In genomic region chr2:180320216-180320615, GRCm38 (mm10) we compare ENCODE assay signal across 26 mouse cellular contexts. TPM values are rescaled to one million over a fixed set of nuclear protein-coding genes. Genes with fewer than 3 reads are reported as not detected.
A peak's percentile ranks its signal among the peaks of the same experiment; 100 is the strongest.
DNase-seq lines count a peak whose midpoint lies in the region; ATAC-seq lines count a peak whose summit lies in the region.
"Had no signal": no experiment of that assay in that cellular context is flagged by ENCODE, and none has a peak within 500 bp of the region (broad histone marks: within the 10 kb centered on the region; RNA-seq: fewer than 3 reads in every experiment).

No protein-coding gene starts in this region.

- H3K36me3 ChIP-seq in heart, embryonic 10.5 days: peaks cover 11% of the 10 kb centered on the region
- no peaks in the 10 kb centered on the region for H3K36me3 ChIP-seq in liver, embryonic 12.5 days
- H3K36me3 ChIP-seq: forebrain, embryonic 12.5 days; hindbrain, embryonic 15.5 days; limb, embryonic 13.5 days; midbrain, embryonic 13.5 days; neural tube, embryonic 13.5 days had no signal

- peaks cover 77% of the 10 kb centered on the region for H3K4me1 ChIP-seq in heart, embryonic 10.5 days
- no peaks in the 10 kb centered on the region for H3K4me1 ChIP-seq in liver, embryonic 12.5 days
- H3K4me1 ChIP-seq: hindbrain, embryonic 15.5 days; neural tube, embryonic 13.5 days had no signal

- H3K27me3 ChIP-seq in heart, embryonic 10.5 days (ENCODE audit: insufficient read depth, poor library complexity, severe bottlenecking): no peaks in the 10 kb centered on the region
- 0 out of 2 replicates have a peak, but pooled peaks cover 6% of the 10 kb centered on the region for H3K27me3 ChIP-seq in liver, embryonic 12.5 days (replicated peaks)
- H3K27me3 ChIP-seq: forebrain, embryonic 12.5 days; hindbrain, embryonic 15.5 days; limb, embryonic 13.5 days; lung, embryonic 15.5 days; neural tube, embryonic 13.5 days had no signal

- no peak for DNase-seq in heart, embryonic 10.5 days (ENCODE audit: low spot score)
- DNase-seq in heart, postnatal 4 days: no peak
- DNase-seq in liver: no peak
- DNase-seq in R1 (ENCODE audit: low read depth, low spot score): peak; percentile 94
- no peak for DNase-seq in cerebellum, adult 9-10 months
- no peak for DNase-seq in embryo, embryonic 9.5 days (ENCODE audit: extremely low spot score)
- DNase-seq: adrenal gland, postnatal 25 days; cerebellum, adult 11-12 months; heart, adult 2 months; kidney, adult 11 months; kidney, postnatal 10 days had no signal

- no peak overlapping the region for H3K4me2 ChIP-seq in liver, embryonic 12.5 days
- H3K4me2 ChIP-seq: forebrain, embryonic 12.5 days; hindbrain, embryonic 15.5 days; limb, embryonic 13.5 days; lung, embryonic 15.5 days; midbrain, embryonic 13.5 days; neural tube, embryonic 13.5 days had no signal

- 60% methylated on average over 4 of the region's 4 CpGs for WGBS in heart, embryonic 10.5 days
- 59% methylated on average over 4 of the region's 4 CpGs for WGBS in liver, embryonic 12.5 days (ENCODE audit: insufficient replicate concordance)

- peak overlapping the region; percentile 86; the same call in 1 of the 2 replicates for H3K27ac ChIP-seq in heart, embryonic 10.5 days
- no peak overlapping the region for H3K27ac ChIP-seq in liver, embryonic 12.5 days
- H3K27ac ChIP-seq: forebrain, embryonic 12.5 days; heart, adult 2 months; hindbrain, embryonic 15.5 days; limb, embryonic 13.5 days; lung, embryonic 15.5 days; midbrain, embryonic 13.5 days; neural tube, embryonic 13.5 days had no signal

- H3K4me3 ChIP-seq in heart, embryonic 10.5 days: no peak overlapping the region
- H3K4me3 ChIP-seq in liver, embryonic 12.5 days: no peak overlapping the region
- H3K4me3 ChIP-seq: forebrain, embryonic 12.5 days; heart, adult 2 months; hindbrain, embryonic 15.5 days; limb, embryonic 13.5 days; lung, embryonic 15.5 days; midbrain, embryonic 13.5 days; neural tube, embryonic 13.5 days had no signal

- H3K9me3 ChIP-seq in heart, embryonic 10.5 days: no peaks in the 10 kb centered on the region
- H3K9me3 ChIP-seq in liver, embryonic 12.5 days (replicated peaks): no peaks in the 10 kb centered on the region
- H3K9me3 ChIP-seq: forebrain, embryonic 12.5 days; hindbrain, embryonic 15.5 days; limb, embryonic 13.5 days; lung, embryonic 15.5 days; midbrain, embryonic 13.5 days; neural tube, embryonic 13.5 days had no signal

- no peak overlapping the region for H3K9ac ChIP-seq in liver, embryonic 12.5 days
- H3K9ac ChIP-seq: forebrain, embryonic 12.5 days; hindbrain, embryonic 15.5 days; limb, embryonic 13.5 days; lung, embryonic 15.5 days; midbrain, embryonic 13.5 days; neural tube, embryonic 13.5 days had no signal

- ATAC-seq in liver, embryonic 12.5 days: peak; percentile 36; the same call in 1 of the 2 replicates
- peak; percentile 66 for ATAC-seq in megakaryocyte-erythroid progenitor cell, adult 5-6 weeks (replicated peaks; ENCODE audit: low FRiP score, low TSS enrichment, poor library complexity, severe bottlenecking)
- ATAC-seq: activated CD4-positive, CD25-positive, alpha-beta regulatory T cell, adult 4 months; midbrain, embryonic 13.5 days had no signal

RNA-seq across cellular contexts. Expression of gene Gata5, which starts 14.3 kb away (rescaled TPM):
- 34.7 and 41.3 TPM in 2 replicates for polyA plus RNA-seq in heart, embryonic 10.5 days (2016; fragmentation: Nextera tagmentation; extraction: Ambion mirVana)
- 1 to 10 TPM; 1.6 to 2.5 TPM for total RNA-seq in heart, postnatal 4 days (2021)
- 3.0 and 3.1 TPM in 2 replicates for polyA plus RNA-seq in liver, embryonic 12.5 days (2016; fragmentation: Nextera tagmentation; extraction: Ambion mirVana)
- not detected in 2 replicates for total RNA-seq in megakaryocyte-erythroid progenitor cell, adult 5-6 weeks (2014; fragmentation: Nextera tagmentation)
- not detected in 2 replicates for total RNA-seq in megakaryocyte-erythroid progenitor cell, adult 5-6 weeks (2017)
- total RNA-seq: adrenal gland, postnatal 25 days; gastrocnemius, adult 8-10 months; layer of hippocampus, adult 18-20 months; layer of hippocampus, postnatal 25 days; left cerebral cortex, postnatal 14 days had no signal
- polyA plus RNA-seq: activated CD4-positive, CD25-positive, alpha-beta regulatory T cell, adult 4 months; forebrain, embryonic 12.5 days; hindbrain, embryonic 15.5 days; midbrain, embryonic 13.5 days; thymus, postnatal 0 days had no signal

RNA-seq across cellular contexts. Expression of gene Rbbp8nl, which starts 30.5 kb away (rescaled TPM):
- 0.16 and 0.68 TPM in 2 replicates for polyA plus RNA-seq in heart, embryonic 10.5 days (2016; fragmentation: Nextera tagmentation; extraction: Ambion mirVana)
- not detected for total RNA-seq in heart, postnatal 4 days (2021)
- not detected in 2 replicates for polyA plus RNA-seq in liver, embryonic 12.5 days (2016; fragmentation: Nextera tagmentation; extraction: Ambion mirVana)
- total RNA-seq in megakaryocyte-erythroid progenitor cell, adult 5-6 weeks (2014; fragmentation: Nextera tagmentation): not detected in 2 replicates
- not detected in 2 replicates for total RNA-seq in megakaryocyte-erythroid progenitor cell, adult 5-6 weeks (2017)
- total RNA-seq: adrenal gland, postnatal 25 days; gastrocnemius, adult 8-10 months; heart, adult 2 months; heart, postnatal 25 days; layer of hippocampus, adult 18-20 months; layer of hippocampus, postnatal 25 days; left cerebral cortex, postnatal 14 days had no signal
- polyA plus RNA-seq: activated CD4-positive, CD25-positive, alpha-beta regulatory T cell, adult 4 months; heart, adult 2 months; hindbrain, embryonic 15.5 days; midbrain, embryonic 13.5 days; neural tube, embryonic 13.5 days had no signal

RNA-seq across cellular contexts. Expression of gene Cables2, which starts 46.9 kb away (rescaled TPM):
- 12.4 and 13.1 TPM in 2 replicates for polyA plus RNA-seq in heart, embryonic 10.5 days (2016; fragmentation: Nextera tagmentation; extraction: Ambion mirVana)
- total RNA-seq in heart, postnatal 4 days (2021): 10 to 100 TPM; 15.2 to 15.4 TPM
- 9.6 and 10.4 TPM in 2 replicates for polyA plus RNA-seq in liver, embryonic 12.5 days (2016; fragmentation: Nextera tagmentation; extraction: Ambion mirVana)
- total RNA-seq in megakaryocyte-erythroid progenitor cell, adult 5-6 weeks (2014; fragmentation: Nextera tagmentation): 13.8 and 14.4 TPM in 2 replicates
- 7.4 and 20.8 TPM in 2 replicates for total RNA-seq in megakaryocyte-erythroid progenitor cell, adult 5-6 weeks (2017)
